Mouse (Mus musculus): ENCODE results near the gene Lrrc28. TPM values are rescaled to one million over a fixed set of nuclear protein-coding genes. Genes with fewer than 3 reads are reported as not detected.

Gene Lrrc28
- polyA plus RNA-seq, 1 experiment from 2014 or later, result 10.4 TPM

- WGBS, result 70% methylated on average over 10 of the region's 10 CpGs
- no peaks in the 10 kb centered on the region for H3K9me3 ChIP-seq
- H3K27me3 ChIP-seq (replicated peaks), result no peaks in the 10 kb centered on the region
- no peak overlapping the region for H3K9ac ChIP-seq
- no peaks in the 10 kb centered on the region for H3K36me3 ChIP-seq
- no peak for ATAC-seq
- H3K27ac ChIP-seq, result no peak overlapping the region
- no peak overlapping the region for H3K4me3 ChIP-seq (replicated peaks)
- H3K4me1 ChIP-seq (replicated peaks), result no peaks in the 10 kb centered on the region
- H3K4me2 ChIP-seq (replicated peaks), result no peak overlapping the region
Measured at GRCm38 (mm10) chr7:67613795-67614463, 31.1 kb downstream of the Lrrc28 start.

GRCm38 (mm10) chr7:67608348-67609024 lies 36.6 kb downstream of the Lrrc28 start:
- Histone ChIP-seq H3K4me3 (replicated peaks) (no peak overlapping the region), H3K36me3 (no peaks in the 10 kb centered on the region), H3K9me3 (no peaks in the 10 kb centered on the region), H3K4me1 (replicated peaks) (no peaks in the 10 kb centered on the region), H3K9ac (no peak overlapping the region), H3K27me3 (replicated peaks) (no peaks in the 10 kb centered on the region), H3K27ac (no peak overlapping the region), H3K4me2 (replicated peaks) (no peak overlapping the region)
- 60% methylated on average over 4 of the region's 4 CpGs for WGBS
- no peak for ATAC-seq

GRCm38 (mm10) chr7:67607669-67608347 lies 37.3 kb downstream of the Lrrc28 start:
- H3K27ac ChIP-seq, result no peak overlapping the region
- no peaks in the 10 kb centered on the region for H3K27me3 ChIP-seq (replicated peaks)
- no peak overlapping the region for H3K4me3 ChIP-seq (replicated peaks)
- no peaks in the 10 kb centered on the region for H3K36me3 ChIP-seq
- WGBS, result 63% methylated on average over 5 of the region's 5 CpGs
- H3K4me1 ChIP-seq (replicated peaks), result no peaks in the 10 kb centered on the region
- H3K9me3 ChIP-seq, result no peaks in the 10 kb centered on the region
- no peak for ATAC-seq
- no peak overlapping the region for H3K4me2 ChIP-seq (replicated peaks)
- no peak overlapping the region for H3K9ac ChIP-seq

GRCm38 (mm10) chr7:67606250-67606649 lies 38.8 kb downstream of the Lrrc28 start:
- Histone ChIP-seq H3K36me3 (no peaks in the 10 kb centered on the region), H3K4me1 (replicated peaks) (no peaks in the 10 kb centered on the region), H3K9ac (no peak overlapping the region), H3K27ac (no peak overlapping the region), H3K27me3 (replicated peaks) (no peaks in the 10 kb centered on the region), H3K9me3 (no peaks in the 10 kb centered on the region), H3K4me3 (replicated peaks) (no peak overlapping the region), H3K4me2 (replicated peaks) (no peak overlapping the region)
- WGBS, result 64% methylated on average over 1 of the region's 1 CpGs
- no peak for ATAC-seq

- H3K27ac ChIP-seq, result no peak overlapping the region
- WGBS, result 93% methylated on average over 6 of the region's 6 CpGs
Measured at GRCm38 (mm10) chr7:67605114-67605513, 40.0 kb downstream of the Lrrc28 start.

GRCm38 (mm10) chr7:67598050-67598449 lies 47.0 kb downstream of the Lrrc28 start:
- no peaks in the 10 kb centered on the region for H3K27me3 ChIP-seq (replicated peaks)
- no peak overlapping the region for H3K9ac ChIP-seq
- no peak overlapping the region for H3K4me2 ChIP-seq (replicated peaks)
- ATAC-seq, result no peak
- H3K36me3 ChIP-seq, result no peaks in the 10 kb centered on the region
- WGBS, result 71% methylated on average over 3 of the region's 3 CpGs
- no peak overlapping the region for H3K4me3 ChIP-seq (replicated peaks)
- no peak overlapping the region for H3K27ac ChIP-seq
- H3K9me3 ChIP-seq, result no peaks in the 10 kb centered on the region
- 0 out of 2 replicates have a peak, but pooled peaks cover 3% of the 10 kb centered on the region for H3K4me1 ChIP-seq (replicated peaks)

More at GRCm38 (mm10) chr7:67605114-67605513, 40.0 kb downstream of the Lrrc28 start:
- Histone ChIP-seq H3K9me3 (no peaks in the 10 kb centered on the region), H3K4me1 (replicated peaks) (no peaks in the 10 kb centered on the region), H3K27me3 (replicated peaks) (no peaks in the 10 kb centered on the region), H3K4me3 (replicated peaks) (no peak overlapping the region), H3K4me2 (replicated peaks) (no peak overlapping the region), H3K9ac (no peak overlapping the region), H3K36me3 (no peaks in the 10 kb centered on the region)
- ATAC-seq, result no peak

- no peak for ATAC-seq
- 81% methylated on average over 1 of the region's 1 CpGs for WGBS
- no peaks in the 10 kb centered on the region for H3K36me3 ChIP-seq
- H3K27ac ChIP-seq, result no peak overlapping the region
- H3K4me2 ChIP-seq (replicated peaks), result no peak overlapping the region
- H3K4me1 ChIP-seq (replicated peaks), result 0 out of 2 replicates have a peak, but pooled peaks cover 3% of the 10 kb centered on the region
- no peaks in the 10 kb centered on the region for H3K9me3 ChIP-seq
- H3K4me3 ChIP-seq (replicated peaks), result no peak overlapping the region
- no peak overlapping the region for H3K9ac ChIP-seq
- no peaks in the 10 kb centered on the region for H3K27me3 ChIP-seq (replicated peaks)
Measured at GRCm38 (mm10) chr7:67596961-67597360, 48.1 kb downstream of the Lrrc28 start.

GRCm38 (mm10) chr7:67596322-67596721 lies 48.7 kb downstream of the Lrrc28 start:
- H3K27me3 ChIP-seq (replicated peaks), result no peaks in the 10 kb centered on the region
- H3K27ac ChIP-seq, result no peak overlapping the region
- 92% methylated on average over 1 of the region's 1 CpGs for WGBS
- H3K9ac ChIP-seq, result no peak overlapping the region
- ATAC-seq, result no peak
- H3K4me3 ChIP-seq (replicated peaks), result no peak overlapping the region
- H3K9me3 ChIP-seq, result no peaks in the 10 kb centered on the region
- H3K36me3 ChIP-seq, result no peaks in the 10 kb centered on the region
- H3K4me1 ChIP-seq (replicated peaks), result 0 out of 2 replicates have a peak, but pooled peaks cover 3% of the 10 kb centered on the region
- H3K4me2 ChIP-seq (replicated peaks), result no peak overlapping the region

- whole genome bisulfite sequencing, result 77% methylated on average over 6 of the region's 6 CpGs
- no peaks in the 10 kb centered on the region for H3K4me1 ChIP-seq (replicated peaks)
- H3K27me3 ChIP-seq (replicated peaks), result no peaks in the 10 kb centered on the region
- no peak overlapping the region for H3K27ac ChIP-seq
- H3K4me3 ChIP-seq (replicated peaks), result no peak overlapping the region
- no peak overlapping the region for H3K9ac ChIP-seq
- no peaks in the 10 kb centered on the region for H3K36me3 ChIP-seq
- no peaks in the 10 kb centered on the region for H3K9me3 ChIP-seq
- no peak for ATAC-seq
- H3K4me2 ChIP-seq (replicated peaks), result no peak overlapping the region
Measured at GRCm38 (mm10) chr7:67593902-67594301, 51.2 kb downstream of the Lrrc28 start.

GRCm38 (mm10) chr7:67592670-67593069 lies 52.4 kb downstream of the Lrrc28 start:
- H3K9ac ChIP-seq, result no peak overlapping the region
- ATAC-seq, result no peak
- no peaks in the 10 kb centered on the region for H3K4me1 ChIP-seq (replicated peaks)
- no peaks in the 10 kb centered on the region for H3K27me3 ChIP-seq (replicated peaks)
- H3K4me2 ChIP-seq (replicated peaks), result no peak overlapping the region
- H3K4me3 ChIP-seq (replicated peaks), result no peak overlapping the region
- H3K9me3 ChIP-seq, result no peaks in the 10 kb centered on the region
- no peaks in the 10 kb centered on the region for H3K36me3 ChIP-seq
- WGBS, result 90% methylated on average over 6 of the region's 6 CpGs
- H3K27ac ChIP-seq, result no peak overlapping the region

- Histone ChIP-seq H3K4me3 (replicated peaks) (no peak overlapping the region), H3K4me2 (replicated peaks) (no peak overlapping the region), H3K27ac (no peak overlapping the region), H3K9ac (no peak overlapping the region), H3K27me3 (replicated peaks) (no peaks in the 10 kb centered on the region), H3K4me1 (replicated peaks) (no peaks in the 10 kb centered on the region), H3K36me3 (no peaks in the 10 kb centered on the region), H3K9me3 (no peaks in the 10 kb centered on the region)
- 80% methylated on average over 6 of the region's 6 CpGs for WGBS
- no peak for ATAC-seq
Measured at GRCm38 (mm10) chr7:67588743-67589142, 56.3 kb downstream of the Lrrc28 start.

- no peak overlapping the region for H3K4me3 ChIP-seq (replicated peaks)
- no peaks in the 10 kb centered on the region for H3K36me3 ChIP-seq
- no peaks in the 10 kb centered on the region for H3K4me1 ChIP-seq (replicated peaks)
- H3K9me3 ChIP-seq, result no peaks in the 10 kb centered on the region
- whole genome bisulfite sequencing, result 75% methylated on average over 5 of the region's 5 CpGs
- no peak overlapping the region for H3K4me2 ChIP-seq (replicated peaks)
- ATAC-seq, result no peak
- H3K27me3 ChIP-seq (replicated peaks), result no peaks in the 10 kb centered on the region
- H3K9ac ChIP-seq, result no peak overlapping the region
- no peak overlapping the region for H3K27ac ChIP-seq
Measured at GRCm38 (mm10) chr7:67586479-67586878, 58.6 kb downstream of the Lrrc28 start.
